Mouse (Mus musculus) cerebellum, adult 2 months (tissue): ENCODE measurements around the gene Vac14. TPM values are rescaled to one million over a fixed set of nuclear protein-coding genes. Genes with fewer than 3 reads are reported as not detected.

ENCODE experiments used
- DNase-seq, 2 experiments: peaks; one replicate each; pipeline ENCODE4 v3.0.0; 2021
- H3K27ac ChIP-seq: fragments of 200-500 bp; 2 replicates; pipeline ENCODE4 v1.5.1; 2012; ENCODE audit warnings: low read length, control low read depth, inconsistent platforms; ENCODE audit not compliant: insufficient read depth
- H3K27me3 ChIP-seq: fragments of 200-500 bp; 2 replicates; pipeline ENCODE4 v1.6.1; 2012; ENCODE audit warnings: inconsistent platforms, mild to moderate bottlenecking, low read length, moderate library complexity; ENCODE audit not compliant: control insufficient read depth, insufficient read depth
- H3K4me1 ChIP-seq: fragments of 200-500 bp; 2 replicates; pipeline ENCODE4 v1.6.1; 2011; ENCODE audit warnings: low read length; ENCODE audit not compliant: control insufficient read depth, insufficient read depth
- H3K4me3 ChIP-seq: fragments of 200-500 bp; replicated peaks from 2 replicates; pipeline ENCODE3; 2011; ENCODE audit warnings: mild to moderate bottlenecking, low read depth, low read length, control low read depth; ENCODE audit not compliant: insufficient read depth
- CTCF ChIP-seq: fragments of 200-500 bp; IDR thresholded peaks from 2 replicates; pipeline ENCODE4 v1.5.1; 2011; ENCODE audit warnings: low read depth, mild to moderate bottlenecking, control low read depth, low read length, moderate library complexity, borderline replicate concordance; ENCODE audit not compliant: insufficient read depth
- POLR2A ChIP-seq: fragments of 200-500 bp; IDR thresholded peaks from 2 replicates; pipeline ENCODE4 v1.6.1; 2011; ENCODE audit warnings: low read length, control low read depth, borderline replicate concordance; ENCODE audit not compliant: insufficient read depth
- WGBS: fragments of 180-500 bp; shearing (Covaris S2); methylation state at CpG from one replicate; pipeline ENCODE4 v1.1.7; 2018; 5-methylcytosine and 5-hydroxymethylcytosine counted together
- polyA plus RNA-seq: library from polyadenylated mRNA; depleted of rRNA; stranded (reverse); fragments of >200 nt; gene quantifications from 2 replicates; pipeline ENCODE4 v1.2.3, GENCODE M21; 2012

The Vac14 gene
- polyA plus RNA-seq, 1 experiment, result 37.6 TPM

GRCm38 (mm10) chr8:110706288-110706870 is 88.0 kb downstream of the Vac14 start:
- Histone ChIP-seq H3K27me3 (no peaks in the 10 kb centered on the region), H3K4me3 (no peak overlapping the region), H3K4me1 (peaks cover 61% of the 10 kb centered on the region), H3K27ac (peak overlapping the region; percentile 96)
- no peak for TF ChIP-seq CTCF
- peak in 1 of 2 experiments; percentile 31 for DNase-seq
- 85% methylated on average over 3 of the region's 3 CpGs for WGBS

GRCm38 (mm10) chr8:110708429-110708828 is 90.0 kb downstream of the Vac14 start:
- WGBS, result 65% methylated on average over 11 of the region's 11 CpGs
- no peak for DNase-seq
- H3K27me3 ChIP-seq, result no peaks in the 10 kb centered on the region
- TF ChIP-seq CTCF, result no peak
- TF ChIP-seq POLR2A, result no peak
- H3K27ac ChIP-seq, result no peak overlapping the region
- H3K4me3 ChIP-seq, result no peak overlapping the region
- H3K4me1 ChIP-seq, result peaks cover 63% of the 10 kb centered on the region

- no peak overlapping the region for H3K27ac ChIP-seq
- WGBS, result 70% methylated on average over 3 of the region's 3 CpGs
- peaks cover 61% of the 10 kb centered on the region for H3K4me1 ChIP-seq
- TF ChIP-seq POLR2A (no peak), CTCF (no peak)
- H3K27me3 ChIP-seq, result no peaks in the 10 kb centered on the region
- no peak for DNase-seq
- no peak overlapping the region for H3K4me3 ChIP-seq
Observed at GRCm38 (mm10) chr8:110710593-110710992, 92.2 kb downstream of the Vac14 start.

- Histone ChIP-seq H3K27ac (no peak overlapping the region), H3K27me3 (no peaks in the 10 kb centered on the region)
Observed at GRCm38 (mm10) chr8:110711271-110711934, 93.0 kb downstream of the Vac14 start.

GRCm38 (mm10) chr8:110713073-110713472 is 94.7 kb downstream of the Vac14 start:
- no peak for TF ChIP-seq CTCF
- 17% methylated on average over 7 of the region's 7 CpGs for WGBS
- Histone ChIP-seq H3K27ac (peak overlapping the region; percentile 2; the same call in 1 of the 2 replicates), H3K4me3 (no peak overlapping the region), H3K4me1 (peaks cover 64% of the 10 kb centered on the region), H3K27me3 (no peaks in the 10 kb centered on the region)
- peak; percentile 47 to 63 for DNase-seq

More at GRCm38 (mm10) chr8:110711271-110711934, 93.0 kb downstream of the Vac14 start:
- DNase-seq, result no peak
- 59% methylated on average over 13 of the region's 13 CpGs for WGBS
- TF ChIP-seq CTCF, result no peak
- TF ChIP-seq POLR2A, result no peak
- Histone ChIP-seq H3K4me3 (no peak overlapping the region), H3K4me1 (peaks cover 59% of the 10 kb centered on the region)

GRCm38 (mm10) chr8:110714827-110715519 is 96.6 kb downstream of the Vac14 start:
- Histone ChIP-seq H3K4me3 (no peak overlapping the region), H3K27ac (peak overlapping the region; percentile 78), H3K27me3 (no peaks in the 10 kb centered on the region), H3K4me1 (peaks cover 83% of the 10 kb centered on the region)
- TF ChIP-seq POLR2A (no peak), CTCF (no peak)
- peak in 1 of 2 experiments; percentile 33 for DNase-seq
- 58% methylated on average over 15 of the region's 15 CpGs for WGBS

GRCm38 (mm10) chr8:110716075-110716474 is 97.7 kb downstream of the Vac14 start:
- Histone ChIP-seq H3K4me3 (no peak overlapping the region), H3K4me1 (peaks cover 88% of the 10 kb centered on the region), H3K27ac (peak overlapping the region; percentile 78), H3K27me3 (no peaks in the 10 kb centered on the region)
- 8% methylated on average over 4 of the region's 4 CpGs for WGBS
- peak; percentile 82 to 94 for DNase-seq
- TF ChIP-seq CTCF (no peak), POLR2A (no peak)
